Comparison of ENCODE assay signal across 15 mouse cellular contexts in genomic region chr2:14907124-14907925, GRCm38 (mm10).
DNase-seq lines count a peak whose midpoint lies in the region; ATAC-seq and TF ChIP-seq lines count a peak whose summit lies in the region.
"Had no signal": no experiment of that assay in that cellular context is flagged by ENCODE, and none has a peak within 500 bp of the region (broad histone marks: within the 10 kb centered on the region; RNA-seq: fewer than 3 reads in every experiment).

No protein-coding gene starts in this region.

- no peaks in the 10 kb centered on the region for H3K27me3 ChIP-seq in cerebellum, adult 2 months (ENCODE audit: control insufficient read depth, insufficient read depth, low read length)
- H3K27me3 ChIP-seq in midbrain, embryonic 10.5 days (ENCODE audit: low read depth, poor library complexity, severe bottlenecking): peaks cover 18% of the 10 kb centered on the region
- no peaks in the 10 kb centered on the region for H3K27me3 ChIP-seq in midbrain, postnatal 0 days (ENCODE audit: insufficient read depth, low read length)
- H3K27me3 ChIP-seq in midbrain, embryonic 12.5 days: no peaks in the 10 kb centered on the region
- H3K27me3 ChIP-seq in intestine, embryonic 15.5 days (replicated peaks): no peaks in the 10 kb centered on the region
- H3K27me3 ChIP-seq: embryonic facial prominence, embryonic 15.5 days; heart, embryonic 12.5 days; Patski had no signal

- no peak overlapping the region for H3K4me3 ChIP-seq in cerebellum, adult 2 months (replicated peaks; ENCODE audit: insufficient read depth, low read depth, low read length)
- no peak overlapping the region for H3K4me3 ChIP-seq in midbrain, embryonic 10.5 days
- H3K4me3 ChIP-seq in midbrain, postnatal 0 days (ENCODE audit: low read depth, low read length): no peak overlapping the region
- no peak overlapping the region for H3K4me3 ChIP-seq in midbrain, embryonic 12.5 days
- no peak overlapping the region for H3K4me3 ChIP-seq in intestine, embryonic 15.5 days (replicated peaks)
- H3K4me3 ChIP-seq: embryonic facial prominence, embryonic 15.5 days; heart, embryonic 12.5 days had no signal

- TF ChIP-seq CTCF in cerebellum, adult 2 months (IDR thresholded peaks at IDR 0.05; ENCODE audit: borderline replicate concordance, insufficient read depth, low read depth, low read length): no peak
- TF ChIP-seq CTCF in midbrain, postnatal 0 days (IDR thresholded peaks at IDR 0.05): no peak

- WGBS in cerebellum, adult 2 months: 37% methylated on average over 10 of the region's 10 CpGs
- WGBS in midbrain, embryonic 10.5 days: 21% methylated on average over 10 of the region's 10 CpGs
- 19% methylated on average over 10 of the region's 10 CpGs for WGBS in midbrain, postnatal 0 days
- 15% methylated on average over 10 of the region's 10 CpGs for WGBS in midbrain, embryonic 12.5 days
- 44% methylated on average over 10 of the region's 10 CpGs for WGBS in intestine, embryonic 15.5 days

- no peaks in the 10 kb centered on the region for H3K4me1 ChIP-seq in cerebellum, adult 2 months (ENCODE audit: control insufficient read depth, insufficient read depth, low read length)
- peaks cover 35% of the 10 kb centered on the region for H3K4me1 ChIP-seq in midbrain, embryonic 10.5 days
- H3K4me1 ChIP-seq in midbrain, postnatal 0 days (ENCODE audit: insufficient read depth, low read length): 0 out of 2 replicates have a peak, but pooled peaks cover 5% of the 10 kb centered on the region
- H3K4me1 ChIP-seq in midbrain, embryonic 12.5 days: peaks cover 13% of the 10 kb centered on the region
- no peaks in the 10 kb centered on the region for H3K4me1 ChIP-seq in intestine, embryonic 15.5 days (replicated peaks)
- H3K4me1 ChIP-seq: embryonic facial prominence, embryonic 15.5 days had no signal

- no peak for TF ChIP-seq POLR2A in cerebellum, adult 2 months (IDR thresholded peaks at IDR 0.05; ENCODE audit: borderline replicate concordance, insufficient read depth, low read length)

- H3K9me3 ChIP-seq in midbrain, embryonic 10.5 days (replicated peaks): no peaks in the 10 kb centered on the region
- H3K9me3 ChIP-seq in midbrain, postnatal 0 days (ENCODE audit: low read length): no peaks in the 10 kb centered on the region
- H3K9me3 ChIP-seq in midbrain, embryonic 12.5 days: no peaks in the 10 kb centered on the region
- H3K9me3 ChIP-seq in intestine, embryonic 15.5 days: no peaks in the 10 kb centered on the region
- H3K9me3 ChIP-seq: embryonic facial prominence, embryonic 15.5 days; heart, embryonic 12.5 days had no signal

- H3K4me2 ChIP-seq in midbrain, postnatal 0 days (ENCODE audit: low read depth, low read length, poor library complexity, severe bottlenecking): no peak overlapping the region
- H3K4me2 ChIP-seq in midbrain, embryonic 12.5 days (replicated peaks): 0 out of 2 replicates have a peak overlapping the region, but pooled peaks have one; percentile 17
- H3K4me2 ChIP-seq in intestine, embryonic 15.5 days (replicated peaks): no peak overlapping the region
- H3K4me2 ChIP-seq: embryonic facial prominence, embryonic 15.5 days; heart, embryonic 12.5 days had no signal

- no peak for DNase-seq in cerebellum, adult 2 months
- DNase-seq in cerebellum, adult 9-11 months: no peak
- peak; percentile 58 for DNase-seq in midbrain, embryonic 10.5 days (ENCODE audit: low spot score)
- no peak for DNase-seq in midbrain, postnatal 0 days (ENCODE audit: low spot score)
- peak; percentile 4 for DNase-seq in retina, postnatal 1 day
- DNase-seq: cerebellum, postnatal 14 days; kidney, adult 2 months; layer of hippocampus, postnatal 36 days; liver, postnatal 0 days had no signal

- 0 out of 2 replicates have a peak overlapping the region, but pooled peaks have one; percentile 6 for H3K27ac ChIP-seq in cerebellum, adult 2 months (ENCODE audit: insufficient read depth, low read length)
- H3K27ac ChIP-seq in midbrain, embryonic 10.5 days (replicated peaks): 0 out of 2 replicates have a peak overlapping the region, but pooled peaks have one; percentile 0
- no peak overlapping the region for H3K27ac ChIP-seq in midbrain, postnatal 0 days (ENCODE audit: low read depth, low read length)
- no peak overlapping the region for H3K27ac ChIP-seq in midbrain, embryonic 12.5 days (replicated peaks)
- no peak overlapping the region for H3K27ac ChIP-seq in intestine, embryonic 15.5 days
- H3K27ac ChIP-seq: embryonic facial prominence, embryonic 15.5 days had no signal

- ATAC-seq in midbrain, postnatal 0 days (ENCODE audit: low FRiP score): no peak
- peak; percentile 56 for ATAC-seq in midbrain, embryonic 12.5 days (ENCODE audit: low FRiP score, low read depth)
- ATAC-seq in activated CD4-positive, CD25-positive, alpha-beta regulatory T cell, adult 4 months: no peak
- ATAC-seq in intestine, embryonic 15.5 days: no peak
- ATAC-seq: liver, postnatal 0 days; Patski had no signal

- H3K9ac ChIP-seq in midbrain, postnatal 0 days (replicated peaks; ENCODE audit: low read length, poor library complexity, severe bottlenecking): no peak overlapping the region
- no peak overlapping the region for H3K9ac ChIP-seq in midbrain, embryonic 12.5 days (replicated peaks)
- no peak overlapping the region for H3K9ac ChIP-seq in intestine, embryonic 15.5 days
- H3K9ac ChIP-seq: embryonic facial prominence, embryonic 15.5 days; heart, embryonic 12.5 days; liver, postnatal 0 days had no signal

- H3K36me3 ChIP-seq in midbrain, embryonic 10.5 days: no peaks in the 10 kb centered on the region
- H3K36me3 ChIP-seq in midbrain, postnatal 0 days (ENCODE audit: insufficient read depth, low read length): no peaks in the 10 kb centered on the region
- no peaks in the 10 kb centered on the region for H3K36me3 ChIP-seq in midbrain, embryonic 12.5 days
- no peaks in the 10 kb centered on the region for H3K36me3 ChIP-seq in intestine, embryonic 15.5 days
- H3K36me3 ChIP-seq: embryonic facial prominence, embryonic 15.5 days had no signal

Comparison
In these comparisons a context has a peak if more than half of its experiments do, and no peak if none do; other contexts are left out.
1. DNase-seq: peak in midbrain, embryonic 10.5 days (single experiment) and retina, postnatal 1 day (single experiment); none in cerebellum, adult 2 months (0 of 2), cerebellum, adult 9-11 months (single experiment) and midbrain, postnatal 0 days (single experiment).
2. H3K27ac ChIP-seq: peak in cerebellum, adult 2 months (single experiment) and midbrain, embryonic 10.5 days (single experiment); none in midbrain, postnatal 0 days (single experiment), midbrain, embryonic 12.5 days (single experiment) and intestine, embryonic 15.5 days (single experiment).